Mouse (Mus musculus) liver, adult 2 months (tissue): Measurements from ENCODE around the gene Lrrc4c. TPM values are rescaled to one million over a fixed set of nuclear protein-coding genes. Genes with fewer than 3 reads are reported as not detected.

Experiments used
- DNase-seq: peaks from one replicate; pipeline ENCODE4 v3.0.0-alpha.2; 2011; ENCODE audit warnings: low read depth, low spot score; ENCODE audit errors: extremely low read depth
- H3K27ac ChIP-seq: fragments of 200-500 bp; replicated peaks from 2 replicates; pipeline ENCODE4 v1.5.1; 2012; ENCODE audit warnings: low read depth, mild to moderate bottlenecking, control low read depth, inconsistent platforms, low read length; ENCODE audit not compliant: insufficient read depth
- H3K27me3 ChIP-seq: fragments of 200-500 bp; 2 replicates; pipeline ENCODE4 v1.6.1; 2012; ENCODE audit warnings: mild to moderate bottlenecking, moderate library complexity, low read length, inconsistent platforms; ENCODE audit not compliant: control insufficient read depth, insufficient read depth
- H3K36me3 ChIP-seq: fragments of 200-500 bp; 2 replicates; pipeline ENCODE4 v1.6.1; 2012; ENCODE audit warnings: low read length, inconsistent platforms; ENCODE audit not compliant: control insufficient read depth, insufficient read depth
- H3K4me1 ChIP-seq: fragments of 200-500 bp; 2 replicates; pipeline ENCODE4 v1.6.1; 2011; ENCODE audit warnings: low read length; ENCODE audit not compliant: control insufficient read depth, insufficient read depth
- H3K4me3 ChIP-seq: fragments of 200-500 bp; 2 replicates; pipeline ENCODE4 v1.5.1; 2011; ENCODE audit warnings: low read depth, mild to moderate bottlenecking, control low read depth, low read length, moderate library complexity; ENCODE audit not compliant: insufficient read depth
- H3K79me2 ChIP-seq: fragments of 200-500 bp; 2 replicates; pipeline ENCODE4 v1.6.1; 2012; ENCODE audit warnings: inconsistent platforms, mild to moderate bottlenecking, low read length, moderate library complexity; ENCODE audit not compliant: control insufficient read depth, insufficient read depth
- H3K9ac ChIP-seq: fragments of 200-500 bp; 2 replicates; pipeline ENCODE4 v1.6.1; 2012; ENCODE audit warnings: low read depth, mild to moderate bottlenecking, control low read depth, inconsistent platforms, low read length
- CTCF ChIP-seq: fragments of 200-500 bp; IDR thresholded peaks from 2 replicates; pipeline ENCODE4 v1.5.1; 2011; ENCODE audit warnings: low read depth, low read length, control low read depth
- POLR2A ChIP-seq: fragments of 200-500 bp; IDR thresholded peaks from 2 replicates; pipeline ENCODE4 v1.6.1; 2011; ENCODE audit warnings: low read length, control low read depth; ENCODE audit not compliant: insufficient read depth; ENCODE audit errors: extremely low read depth
- WGBS: fragments of 180-500 bp; shearing (Covaris S2); methylation state at CpG from one replicate; pipeline ENCODE4 v1.1.7; 2018; 5-methylcytosine and 5-hydroxymethylcytosine counted together
- polyA plus RNA-seq: library from polyadenylated mRNA; depleted of rRNA; stranded (reverse); fragments of >200 nt; gene quantifications from 2 replicates; pipeline ENCODE4 v1.2.3, GENCODE M21; 2012
- total RNA-seq: library from RNA; depleted of rRNA; stranded (reverse); fragments of >200 nt; gene quantifications from 2 replicates; pipeline ENCODE4 v1.2.3, GENCODE M21; 2014

The Lrrc4c gene
- total and polyA plus RNA-seq, 2 experiments = 0.39 to 1.4 TPM

- no peak for DNase-seq
- H3K27me3 ChIP-seq = no peaks in the 10 kb centered on the region
- H3K79me2 ChIP-seq = no peaks in the 10 kb centered on the region
- no peak overlapping the region for H3K4me3 ChIP-seq
- no peak for TF ChIP-seq CTCF
- TF ChIP-seq POLR2A = no peak
- H3K27ac ChIP-seq = no peak overlapping the region
- H3K4me1 ChIP-seq = no peaks in the 10 kb centered on the region
- 79% methylated on average over 1 of the region's 1 CpGs for WGBS
- H3K9ac ChIP-seq = no peak overlapping the region
- no peaks in the 10 kb centered on the region for H3K36me3 ChIP-seq
These were observed 83.3 kb downstream of the Lrrc4c start for GRCm38 (mm10) chr2:96401186-96401811.

- DNase-seq = no peak
- no peak overlapping the region for H3K27ac ChIP-seq
- no peak for TF ChIP-seq POLR2A
- no peak for TF ChIP-seq CTCF
- H3K79me2 ChIP-seq = no peaks in the 10 kb centered on the region
- no peaks in the 10 kb centered on the region for H3K36me3 ChIP-seq
- no peaks in the 10 kb centered on the region for H3K4me1 ChIP-seq
- H3K4me3 ChIP-seq = no peak overlapping the region
- H3K9ac ChIP-seq = no peak overlapping the region
- 58% methylated on average over 2 of the region's 2 CpGs for WGBS
- H3K27me3 ChIP-seq = no peaks in the 10 kb centered on the region
These were observed 84.5 kb downstream of the Lrrc4c start for GRCm38 (mm10) chr2:96402514-96402913.

DNA sequence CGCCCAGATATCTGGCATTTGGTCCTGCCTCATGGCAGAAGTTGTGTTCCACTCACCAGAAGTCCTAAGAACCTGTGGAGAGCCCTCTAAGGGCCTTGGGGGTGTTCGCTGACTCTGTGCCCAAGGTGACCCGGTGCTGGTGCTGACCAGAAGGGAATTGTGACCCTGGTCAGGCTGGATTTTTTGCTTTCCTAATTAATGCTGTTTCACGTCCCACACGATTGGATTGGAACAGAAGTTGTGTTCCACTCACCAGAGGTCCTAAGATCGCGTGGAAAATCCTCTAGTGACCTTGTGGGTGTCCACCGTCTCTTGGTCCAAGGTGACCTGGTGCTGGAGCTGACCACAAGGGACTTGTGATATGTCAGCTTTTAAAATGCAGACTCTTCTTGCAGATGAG lies 88.9 kb downstream of the Lrrc4c start:
- Histone ChIP-seq H3K36me3 (no peaks in the 10 kb centered on the region), H3K79me2 (no peaks in the 10 kb centered on the region), H3K9ac (no peak overlapping the region), H3K4me3 (no peak overlapping the region), H3K27ac (no peak overlapping the region), H3K27me3 (no peaks in the 10 kb centered on the region), H3K4me1 (no peaks in the 10 kb centered on the region)
- 74% methylated on average over 8 of the region's 8 CpGs for WGBS
- no peak for DNase-seq
- TF ChIP-seq CTCF (no peak), POLR2A (no peak)

GRCm38 (mm10) chr2:96411182-96411581 lies 93.2 kb downstream of the Lrrc4c start:
- H3K9ac ChIP-seq = no peak overlapping the region
- no peaks in the 10 kb centered on the region for H3K27me3 ChIP-seq
- no peak for TF ChIP-seq POLR2A
- no peak for TF ChIP-seq CTCF
- H3K36me3 ChIP-seq = no peaks in the 10 kb centered on the region
- DNase-seq = no peak
- H3K4me1 ChIP-seq = no peaks in the 10 kb centered on the region
- no peak overlapping the region for H3K4me3 ChIP-seq
- no peak overlapping the region for H3K27ac ChIP-seq
- 68% methylated on average over 1 of the region's 1 CpGs for WGBS
- H3K79me2 ChIP-seq = no peaks in the 10 kb centered on the region

DNA sequence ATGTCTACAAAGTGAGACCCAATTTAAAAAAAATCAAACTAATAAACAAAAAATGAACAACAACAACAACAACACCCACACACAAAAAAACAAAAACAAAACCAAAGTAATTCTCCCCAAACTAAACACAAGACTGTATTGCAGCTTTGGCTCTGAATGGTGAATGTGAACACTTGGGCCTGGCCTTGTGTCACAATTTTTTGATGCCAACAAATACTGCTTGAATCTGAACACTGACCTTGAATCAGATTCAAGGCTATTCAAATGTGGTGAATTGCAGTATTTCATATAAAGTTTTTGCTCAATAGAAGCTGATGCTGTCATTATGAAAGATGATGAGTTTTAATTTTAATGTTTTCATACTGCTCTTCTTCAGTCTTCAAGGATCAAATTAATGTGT lies 143.6 kb downstream of the Lrrc4c start:
- H3K4me1 ChIP-seq = no peaks in the 10 kb centered on the region
- TF ChIP-seq CTCF (no peak), POLR2A (no peak)
- no peak for DNase-seq
- no peak overlapping the region for H3K9ac ChIP-seq
- no peak overlapping the region for H3K27ac ChIP-seq
- H3K4me3 ChIP-seq = no peak overlapping the region
- H3K36me3 ChIP-seq = no peaks in the 10 kb centered on the region
- no peaks in the 10 kb centered on the region for H3K27me3 ChIP-seq
- no peaks in the 10 kb centered on the region for H3K79me2 ChIP-seq

GRCm38 (mm10) chr2:96475674-96476073 lies 157.7 kb downstream of the Lrrc4c start:
- Histone ChIP-seq H3K27me3 (no peaks in the 10 kb centered on the region), H3K79me2 (no peaks in the 10 kb centered on the region), H3K27ac (no peak overlapping the region), H3K4me1 (no peaks in the 10 kb centered on the region), H3K36me3 (no peaks in the 10 kb centered on the region), H3K4me3 (no peak overlapping the region), H3K9ac (no peak overlapping the region)
- no peak for TF ChIP-seq CTCF
- TF ChIP-seq POLR2A = no peak
- no peak for DNase-seq
- 76% methylated on average over 6 of the region's 6 CpGs for WGBS
